Mouse (Mus musculus): Measurements from ENCODE around the gene Gas6.

DNA sequence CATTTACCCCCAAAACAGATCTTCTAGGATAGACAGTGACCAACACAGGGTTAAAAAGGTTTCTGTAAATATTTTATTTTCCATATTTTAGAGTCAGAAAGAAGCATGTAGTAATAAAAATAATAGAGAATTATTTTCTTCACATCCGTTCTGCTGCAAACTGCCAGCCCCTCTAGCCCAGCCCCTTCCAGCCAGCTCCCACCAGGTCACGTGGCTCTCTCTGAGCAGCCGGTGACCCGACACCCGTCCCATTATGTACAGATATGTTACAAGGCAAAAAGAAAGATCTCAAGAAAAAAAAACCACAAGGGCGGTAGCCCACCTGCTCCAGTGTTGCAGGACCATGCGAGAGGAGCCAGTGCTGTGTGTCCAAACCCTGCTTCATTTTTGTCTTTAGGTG is 29.0 kb downstream of the Gas6 start:
- TF ChIP-seq CTCF (IDR thresholded peaks at IDR 0.05) (no peak), EP300 (IDR thresholded peaks at IDR 0.05) (no peak)
